Mouse (Mus musculus): ENCODE measurements around the gene Ccdc85b.

DNA sequence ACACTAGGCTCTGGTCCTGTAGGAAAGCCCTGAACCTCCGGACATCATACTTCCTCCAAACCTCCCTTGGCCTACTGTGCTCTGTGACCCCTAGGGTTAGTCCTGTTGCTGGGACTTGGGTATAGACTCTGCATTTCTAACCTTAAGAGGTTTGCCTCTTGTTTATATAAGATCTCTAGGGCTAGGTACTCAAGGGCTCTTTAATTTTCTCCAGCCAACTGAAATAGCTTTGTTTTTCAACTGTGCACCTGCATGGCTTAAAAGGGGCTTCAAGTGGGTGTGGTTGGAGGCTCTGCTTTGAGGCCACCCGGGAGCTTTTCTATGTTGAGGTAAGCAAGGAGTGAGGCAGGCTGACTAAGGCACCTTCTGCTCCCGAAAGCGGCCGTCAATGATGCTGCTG, 26.8 kb upstream of the Ccdc85b start:
- TF ChIP-seq GATA1 (IDR thresholded peaks at IDR 0.05; ENCODE audit: borderline replicate concordance, low read length) = no peak
- no peak for TF ChIP-seq CTCF (IDR thresholded peaks at IDR 0.05; ENCODE audit: low read depth, low read length)
- TF ChIP-seq TAL1 (conservative IDR thresholded peaks at IDR 0.05; ENCODE audit: low read depth, low read length) = no peak
- no peak for TF ChIP-seq POLR2AphosphoS5 (IDR thresholded peaks at IDR 0.05; ENCODE audit: insufficient replicate concordance, low read depth, low read length)

All from G1E (cell line).